Mouse (Mus musculus) sigmoid colon, adult 10 weeks (tissue): ENCODE measurements around the gene Gm16434. TPM values are rescaled to one million over a fixed set of nuclear protein-coding genes. Genes with fewer than 3 reads are reported as not detected.

Experiments
- polyA plus RNA-seq: library from polyadenylated mRNA; stranded (reverse); fragments of 350-450 nt; fragmentation: Illumina TruSeq; extraction: RNeasy Lipid Tissue Mini Kit (QIAGEN cat#74804); gene quantifications from one replicate; pipeline ENCODE4 v1.2.3, GENCODE M21; 2014; ENCODE audit warnings: low read depth, low replicate concordance

Gm16434 gene
- polyA plus RNA-seq, result not detected

GRCm38 (mm10) chr14:7194440-7194839, at the start of gene Gm16434:
Gm16434 (minus strand) TSS chr14:7194540.

GRCm38 (mm10) chr14:7174483-7174971, 19.8 kb downstream of the Gm16434 start, which contains the start of gene Gm3512:
Gm3512 (minus strand) TSS chr14:7174533.

Other genes with a start within 250 kb of the Gm16434 start
- not detected for gene Gm6356, start 220.7 kb downstream of the Gm16434 start, polyA plus RNA-seq
- gene Gm10406, start 167.1 kb downstream of the Gm16434 start, polyA plus RNA-seq, result 0.47 TPM
- not detected for gene Gm3685, start 149.6 kb downstream of the Gm16434 start, polyA plus RNA-seq
- gene Gm3696, start 93.9 kb downstream of the Gm16434 start, polyA plus RNA-seq, result 2.2 TPM
- not detected for gene Gm6676, start 69.1 kb downstream of the Gm16434 start, polyA plus RNA-seq
- gene Gm3512, start 20.0 kb downstream of the Gm16434 start, polyA plus RNA-seq, result 1.6 TPM
- gene Gm3727, start 70.2 kb upstream of the Gm16434 start, polyA plus RNA-seq, result not detected
- gene Gm3739, start 120.5 kb upstream of the Gm16434 start, polyA plus RNA-seq, result 0.66 TPM
- gene Gm5797, start 137.9 kb upstream of the Gm16434 start, polyA plus RNA-seq, result not detected
- not detected for gene Gm8374, start 170.6 kb upstream of the Gm16434 start, polyA plus RNA-seq